Mouse (Mus musculus) urinary bladder, postnatal 25 days (tissue): ENCODE measurements around the gene Olfr123.

ENCODE experiments used
- DNase-seq: peaks from one replicate; pipeline ENCODE4 v3.0.0; 2022; ENCODE audit warnings: low spot score

Gene Olfr123

GRCm38 (mm10) chr17:37793229-37793628 lies at the start of gene Olfr123:
Gene Olfr123 (plus strand): TSS chr17:37793529.
- no peak for DNase-seq

- no peak for DNase-seq
Measured at GRCm38 (mm10) chr17:37768307-37768706, 25.0 kb upstream of the Olfr123 start, which contains the start of gene Olfr122. Gene Olfr122 (plus strand): TSS chr17:37768607.

GRCm38 (mm10) chr17:37799588-37799987 lies 6.3 kb downstream of the Olfr123 start, which contains the start of gene Olfr124:
Gene Olfr124 (plus strand): TSS chr17:37799888.
- no peak for DNase-seq

- no peak for DNase-seq
Measured at GRCm38 (mm10) chr17:37832649-37833048, 39.3 kb downstream of the Olfr123 start, which contains the start of gene Olfr125. Gene Olfr125 (plus strand): TSS chr17:37832949.

GRCm38 (mm10) chr17:37847183-37847582 lies 53.9 kb downstream of the Olfr123 start, which contains the start of gene Olfr126:
Gene Olfr126 (plus strand): TSS chr17:37847483.
- no peak for DNase-seq
